Mouse (Mus musculus): Measurements from ENCODE around the gene Enox2. TPM values are rescaled to one million over a fixed set of nuclear protein-coding genes. Genes with fewer than 3 reads are reported as not detected.

The Enox2 gene
- polyA plus RNA-seq, 1 experiment from 2014 or later, result 8.9 TPM

Other genes with a start within 250 kb of the Enox2 start
- 7.4 and 8.9 TPM in 2 replicates for gene Arhgap36, start 175.7 kb upstream of the Enox2 start, polyA plus RNA-seq (2015; fragmentation: Nextera tagmentation; extraction: Ambion mirVana)